Mouse (Mus musculus) heart, adult 18-20 months (tissue): Measurements from ENCODE around the gene Ywhaq. TPM values are rescaled to one million over a fixed set of nuclear protein-coding genes. Genes with fewer than 3 reads are reported as not detected.

Source experiments
- total RNA-seq, 2 experiments: library from RNA; stranded (reverse); gene quantifications; 2 replicates each; pipeline ENCODE4 v1.2.3; 2021

The Ywhaq gene
- total RNA-seq, 2 experiments from 2014 or later, result 69.8 to 76.4 TPM

Other genes with a start within 250 kb of the Ywhaq start
- gene Cpsf3, start 132.2 kb downstream of the Ywhaq start, total RNA-seq, result 10 to 100 TPM; 34.6 to 38.5 TPM
- 10 to 100 TPM; 43.3 to 44.6 TPM for gene Itgb1bp1, start 131.4 kb downstream of the Ywhaq start, total RNA-seq
- gene Iah1, start 101.2 kb downstream of the Ywhaq start, total RNA-seq, result 10 to 100 TPM; 12.0 to 16.0 TPM
- 10 to 100 TPM; 42.8 to 50.2 TPM for gene Adam17, start 44.0 kb downstream of the Ywhaq start, total RNA-seq